Mouse (Mus musculus) kidney, postnatal 0 days (tissue): ENCODE measurements at regions not wholly inside any gene's neighbourhood (a gene's known extent, or its start where the extent isn't known, plus 50 kb on each side); places are given as distances from the start of the nearest gene placed in this dataset.
A peak's percentile ranks its signal among the peaks of the same experiment; 100 is the strongest.

Experiments used
- ATAC-seq: fragments of 200-750 bp; cut with Nextera tagmentation; replicated peaks from 2 replicates; pipeline ENCODE4 v1.8.0; 2017; ENCODE audit warnings: low read depth, moderate number of reproducible peaks, moderate TSS enrichment, moderate library complexity; ENCODE audit not compliant: low FRiP score
- DNase-seq: peaks from one replicate; pipeline ENCODE4 v3.0.0-alpha.2; 2016; ENCODE audit warnings: low spot score
- H3K27ac ChIP-seq: fragments of 300-500 bp; sonication (generic); 2 replicates; pipeline ENCODE4 v1.5.1; 2014; ENCODE audit warnings: mild to moderate bottlenecking
- H3K27me3 ChIP-seq: fragments of 300-500 bp; sonication (generic); 2 replicates; pipeline ENCODE4 v1.6.1; 2014; ENCODE audit warnings: low read length, mixed read lengths; ENCODE audit not compliant: insufficient read depth
- H3K36me3 ChIP-seq: fragments of 300-500 bp; sonication (generic); 2 replicates; pipeline ENCODE4 v1.6.1; 2014; ENCODE audit warnings: low read length, mixed read lengths; ENCODE audit not compliant: insufficient read depth
- H3K4me1 ChIP-seq: fragments of 300-500 bp; sonication (generic); replicated peaks from 2 replicates; pipeline ENCODE4 v1.6.1; 2014; ENCODE audit warnings: antibody characterized with exemption, low read length, mixed read lengths; ENCODE audit not compliant: insufficient read depth
- H3K4me2 ChIP-seq: fragments of 300-500 bp; sonication (generic); 2 replicates; pipeline ENCODE4 v1.6.1; 2014; ENCODE audit warnings: mild to moderate bottlenecking, low read length, moderate library complexity, mixed read lengths
- H3K4me3 ChIP-seq: fragments of 300-500 bp; sonication (generic); replicated peaks from 2 replicates; pipeline ENCODE4 v1.5.1; 2014; ENCODE audit warnings: low read depth, low read length
- H3K9ac ChIP-seq: fragments of 300-500 bp; sonication (generic); 2 replicates; pipeline ENCODE4 v1.6.1; 2014; ENCODE audit warnings: low read depth, low read length
- H3K9me3 ChIP-seq: fragments of 300-500 bp; sonication (generic); replicated peaks from 2 replicates; pipeline ENCODE4 v1.6.1; 2016; ENCODE audit warnings: low read length, inconsistent platforms, mixed read lengths
- CTCF ChIP-seq: IDR thresholded peaks from 2 replicates; pipeline ENCODE4 v1.5.1; 2016; ENCODE audit warnings: antibody characterized with exemption, low read depth, mild to moderate bottlenecking, moderate library complexity
- WGBS: fragments of 180-500 bp; shearing (Covaris S2); extraction: QIAGEN DNeasy Blood & Tissue Kit; methylation state at CpG from one replicate; pipeline ENCODE4 v1.1.7; 2014; 5-methylcytosine and 5-hydroxymethylcytosine counted together

- DNase-seq = peak; percentile 70
- 44% methylated on average over 4 of the region's 4 CpGs for WGBS
- Histone ChIP-seq H3K4me2 (no peak overlapping the region), H3K4me1 (no peaks in the 10 kb centered on the region), H3K27me3 (no peaks in the 10 kb centered on the region), H3K4me3 (no peak overlapping the region), H3K9ac (no peak overlapping the region), H3K27ac (no peak overlapping the region), H3K9me3 (no peaks in the 10 kb centered on the region), H3K36me3 (no peaks in the 10 kb centered on the region)
- no peak for ATAC-seq
- peak; percentile 68 for TF ChIP-seq CTCF
Observed at GRCm38 (mm10) chr7:111241538-111241937, 158.7 kb upstream of the Eif4g2 start.

DNA sequence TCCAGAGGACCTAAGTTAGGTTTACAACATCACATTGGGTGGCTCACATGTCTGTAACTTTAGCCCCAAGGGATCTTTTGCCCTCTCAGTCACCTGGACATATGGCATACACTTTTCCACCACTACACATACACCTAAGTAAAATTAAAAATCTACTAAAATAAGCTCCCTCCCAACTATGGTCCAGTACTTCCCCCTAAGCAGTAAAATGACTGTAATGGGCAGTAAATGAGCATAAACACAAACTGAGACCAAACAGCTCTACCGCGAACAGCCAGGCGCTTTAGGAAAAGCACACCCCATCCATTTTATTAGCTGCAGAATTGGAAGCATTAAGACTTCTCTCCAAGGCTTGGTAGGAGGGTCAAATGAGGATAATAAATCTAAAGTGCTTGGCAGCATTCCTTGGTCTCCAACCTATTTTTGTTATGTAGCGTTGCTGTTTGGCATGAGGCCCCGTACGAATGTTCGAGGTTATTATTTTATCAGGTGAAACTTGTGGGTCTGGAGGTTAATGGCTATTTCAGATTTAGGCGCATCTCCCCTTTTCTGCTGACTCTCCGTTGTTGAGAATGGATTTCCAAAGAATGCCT is 157.5 kb upstream of the Eif4g2 start:
- Histone ChIP-seq H3K27me3 (no peaks in the 10 kb centered on the region), H3K4me2 (no peak overlapping the region), H3K9me3 (no peaks in the 10 kb centered on the region), H3K36me3 (no peaks in the 10 kb centered on the region), H3K27ac (no peak overlapping the region), H3K4me1 (no peaks in the 10 kb centered on the region), H3K4me3 (no peak overlapping the region), H3K9ac (no peak overlapping the region)
- ATAC-seq (no peak), DNase-seq (peak; percentile 67)
- 32% methylated on average over 9 of the region's 9 CpGs for WGBS
- TF ChIP-seq CTCF = no peak

- Histone ChIP-seq H3K9me3 (no peaks in the 10 kb centered on the region), H3K4me3 (no peak overlapping the region), H3K4me1 (no peaks in the 10 kb centered on the region), H3K9ac (no peak overlapping the region), H3K27me3 (no peaks in the 10 kb centered on the region), H3K27ac (peak overlapping the region; percentile 60), H3K36me3 (no peaks in the 10 kb centered on the region), H3K4me2 (no peak overlapping the region)
- DNase-seq (peak; percentile 80), ATAC-seq (no peak)
- WGBS = 44% methylated on average over 9 of the region's 9 CpGs
- TF ChIP-seq CTCF = no peak
Observed at GRCm38 (mm10) chr7:111237819-111238218, 155.0 kb upstream of the Eif4g2 start.

DNA sequence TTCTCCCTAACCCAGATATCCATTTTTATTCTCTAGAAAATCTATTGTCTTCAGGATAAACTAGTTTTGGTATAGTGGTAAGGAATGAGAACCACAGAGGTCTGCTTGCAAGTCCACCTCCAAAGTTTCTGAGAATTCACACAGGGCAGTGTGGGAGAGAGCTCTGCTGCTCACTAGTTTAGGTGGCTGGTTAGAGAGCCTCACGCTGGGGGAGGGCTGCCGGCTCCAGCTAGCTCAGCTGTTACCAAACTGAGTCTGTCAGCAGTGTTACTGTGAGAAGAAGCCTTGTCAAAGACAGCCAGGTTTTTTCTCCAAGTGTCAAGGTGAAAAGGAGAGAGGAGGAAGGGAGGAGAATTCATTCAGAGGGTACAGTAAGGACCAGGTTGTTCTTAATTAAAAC is 147.8 kb upstream of the Eif4g2 start:
- H3K27ac ChIP-seq = no peak overlapping the region
- no peak overlapping the region for H3K4me3 ChIP-seq
- no peaks in the 10 kb centered on the region for H3K27me3 ChIP-seq
- no peaks in the 10 kb centered on the region for H3K36me3 ChIP-seq
- no peak for ATAC-seq
- 68% methylated on average over 2 of the region's 2 CpGs for WGBS
- H3K4me2 ChIP-seq = no peak overlapping the region
- DNase-seq = no peak
- TF ChIP-seq CTCF = no peak
- no peaks in the 10 kb centered on the region for H3K9me3 ChIP-seq
- H3K9ac ChIP-seq = no peak overlapping the region
- H3K4me1 ChIP-seq = no peaks in the 10 kb centered on the region

DNA sequence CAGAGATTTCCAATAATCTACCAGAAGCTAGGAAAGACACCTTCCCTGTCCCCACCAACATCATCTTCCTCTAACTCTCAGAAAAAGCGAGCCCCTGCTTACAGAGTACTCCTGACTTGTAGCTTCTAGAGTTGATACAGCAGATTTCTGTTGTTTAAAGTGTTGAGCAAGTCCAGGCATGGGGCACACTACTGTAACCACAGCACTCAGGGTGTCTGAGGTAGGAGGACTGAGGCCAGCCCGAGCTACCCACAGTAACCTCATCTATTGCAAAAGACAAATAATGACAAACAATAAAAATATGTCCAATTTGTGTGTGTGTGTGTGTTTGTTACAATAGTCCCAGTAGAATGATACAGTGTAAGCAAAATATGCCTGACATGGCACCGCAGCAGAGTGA is 144.3 kb upstream of the Eif4g2 start:
- no peak for DNase-seq

DNA sequence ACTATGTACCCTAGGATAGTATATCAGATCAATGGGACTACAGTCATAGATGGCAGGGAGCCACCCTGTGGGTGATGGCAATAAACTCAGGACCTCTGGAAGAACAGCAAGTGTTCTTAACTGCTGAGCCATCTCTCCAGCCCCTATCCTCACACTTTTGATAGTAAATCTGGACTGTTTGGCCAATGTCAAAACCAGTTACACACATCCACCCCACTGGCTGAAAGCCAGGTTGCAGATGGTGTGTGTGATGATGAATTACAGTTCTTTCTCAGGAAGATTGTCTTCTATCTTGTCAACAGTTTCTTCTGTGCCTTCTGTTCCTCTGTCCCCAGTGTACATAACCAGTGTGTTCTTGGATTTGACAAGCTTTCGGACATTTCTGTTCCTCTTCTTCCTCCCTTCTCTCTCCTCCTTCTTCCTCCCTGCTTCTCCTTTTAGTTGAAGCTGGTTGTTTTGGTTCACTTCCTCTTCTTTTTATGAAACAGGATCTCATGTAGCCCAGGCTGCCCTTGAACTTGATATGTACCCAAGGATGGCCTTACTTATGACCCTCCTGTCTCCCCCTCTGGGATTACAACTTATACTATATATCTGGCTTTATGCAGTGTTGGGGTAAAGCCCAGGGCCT is 143.3 kb upstream of the Eif4g2 start:
- DNase-seq (no peak), ATAC-seq (no peak)
- no peaks in the 10 kb centered on the region for H3K4me1 ChIP-seq
- no peak overlapping the region for H3K4me3 ChIP-seq
- H3K9ac ChIP-seq = no peak overlapping the region
- no peak for TF ChIP-seq CTCF
- no peaks in the 10 kb centered on the region for H3K9me3 ChIP-seq
- no peaks in the 10 kb centered on the region for H3K27me3 ChIP-seq
- H3K4me2 ChIP-seq = no peak overlapping the region
- WGBS = 85% methylated on average over 1 of the region's 1 CpGs
- no peaks in the 10 kb centered on the region for H3K36me3 ChIP-seq
- H3K27ac ChIP-seq = no peak overlapping the region

More for the DNA sequence above, 144.3 kb upstream of the Eif4g2 start:
- Histone ChIP-seq H3K27me3 (no peaks in the 10 kb centered on the region), H3K4me3 (no peak overlapping the region), H3K9ac (no peak overlapping the region), H3K4me2 (no peak overlapping the region), H3K9me3 (no peaks in the 10 kb centered on the region), H3K36me3 (no peaks in the 10 kb centered on the region), H3K27ac (no peak overlapping the region), H3K4me1 (no peaks in the 10 kb centered on the region)
- 82% methylated on average over 3 of the region's 3 CpGs for WGBS
- ATAC-seq = no peak
- TF ChIP-seq CTCF = no peak

- Histone ChIP-seq H3K36me3 (no peaks in the 10 kb centered on the region), H3K27ac (no peak overlapping the region), H3K9me3 (no peaks in the 10 kb centered on the region), H3K4me3 (no peak overlapping the region), H3K4me1 (no peaks in the 10 kb centered on the region), H3K4me2 (no peak overlapping the region), H3K9ac (no peak overlapping the region), H3K27me3 (no peaks in the 10 kb centered on the region)
- DNase-seq = no peak
- 78% methylated on average over 5 of the region's 5 CpGs for WGBS
- no peak for TF ChIP-seq CTCF
- ATAC-seq = no peak
Observed at GRCm38 (mm10) chr7:111215586-111215985, 132.8 kb upstream of the Eif4g2 start.
